Mouse (Mus musculus) stomach, postnatal 0 days (tissue): ENCODE data around the gene Igsf8.

ENCODE experiments used
- CTCF ChIP-seq: IDR thresholded peaks from 2 replicates; pipeline ENCODE4 v1.5.1; 2016; ENCODE audit warnings: antibody characterized with exemption, low read depth, mild to moderate bottlenecking, moderate library complexity
- EP300 ChIP-seq: optimal IDR thresholded peaks from 2 replicates; pipeline ENCODE3; 2016; ENCODE audit warnings: antibody characterized with exemption

DNA sequence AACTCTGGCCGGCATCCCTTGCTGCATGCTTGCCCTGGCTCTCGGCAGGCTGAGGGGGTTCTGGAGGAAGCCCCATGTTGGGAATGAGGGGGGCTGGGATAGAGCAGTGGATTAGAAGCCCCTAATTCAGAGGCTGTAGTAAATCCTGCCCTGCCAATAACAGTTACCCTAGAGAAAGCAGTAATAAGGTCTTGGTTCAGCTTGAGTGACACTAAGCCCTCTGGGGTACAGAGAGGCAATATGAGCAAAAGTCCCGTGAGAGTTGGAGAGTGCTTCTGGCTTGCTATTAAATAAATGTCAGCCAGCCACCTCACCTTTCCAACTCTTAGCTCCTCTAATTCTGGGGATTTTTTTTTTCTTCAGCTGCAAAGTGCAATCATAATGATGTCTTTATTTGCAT is 93.9 kb downstream of the Igsf8 start:
- TF ChIP-seq CTCF: no peak
- TF ChIP-seq EP300: no peak
